Mouse (Mus musculus): ENCODE data around the gene Smlr1. TPM values are rescaled to one million over a fixed set of nuclear protein-coding genes. Genes with fewer than 3 reads are reported as not detected.

The Smlr1 gene
- polyA plus RNA-seq, 1 experiment from 2014 or later, result not detected

Other genes with a start within 250 kb of the Smlr1 start
- gene Akap7, start 228.4 kb downstream of the Smlr1 start, polyA plus RNA-seq (2016; fragmentation: Nextera tagmentation; extraction: Ambion mirVana), result 18.4 and 24.6 TPM in 2 replicates
- 55.6 and 60.0 TPM in 2 replicates for gene Epb41l2, start 176.5 kb downstream of the Smlr1 start, polyA plus RNA-seq (2016; fragmentation: Nextera tagmentation; extraction: Ambion mirVana)